ENCODE assay signal across 14 mouse cellular contexts in the genomic region with DNA sequence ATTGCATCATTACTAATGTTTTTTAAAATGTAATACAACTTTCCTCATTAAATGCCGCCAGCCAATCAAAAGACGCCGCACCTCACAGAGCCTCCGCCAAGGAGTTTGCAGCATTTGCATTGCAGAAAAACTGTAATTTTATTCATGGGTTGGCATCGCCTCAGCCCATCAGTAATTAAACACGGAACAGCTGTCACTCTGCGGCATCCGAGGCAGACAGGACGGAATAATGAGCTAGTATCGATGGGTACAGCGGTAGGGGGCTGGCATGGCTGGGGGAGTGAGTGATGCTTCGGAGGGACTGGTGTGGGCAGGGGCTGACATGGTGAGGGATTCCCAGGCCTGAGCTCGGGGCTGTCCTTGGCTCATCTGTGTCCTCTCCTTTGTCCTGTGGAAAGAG. TPM values are rescaled to one million over a fixed set of nuclear protein-coding genes. Genes with fewer than 3 reads are reported as not detected.
A peak's percentile ranks its signal among the peaks of the same experiment; 100 is the strongest.
DNase-seq lines count a peak whose midpoint lies in the region; ATAC-seq and TF ChIP-seq lines count a peak whose summit lies in the region.
"Had no signal": no experiment of that assay in that cellular context is flagged by ENCODE, and none has a peak within 500 bp of the region (broad histone marks: within the 10 kb centered on the region; RNA-seq: fewer than 3 reads in every experiment).

No protein-coding gene starts in this region.

- H3K4me1 ChIP-seq in E14TG2a.4 (replicated peaks; ENCODE audit: low read depth, low read length), result peaks cover 11% of the 10 kb centered on the region
- peaks cover 11% of the 10 kb centered on the region; the same call in 1 of the 2 replicates for H3K4me1 ChIP-seq in forebrain, embryonic 10.5 days
- H3K4me1 ChIP-seq in hindbrain, embryonic 15.5 days (replicated peaks), result peaks cover 13% of the 10 kb centered on the region
- 0 out of 2 replicates have a peak, but pooled peaks cover 5% of the 10 kb centered on the region for H3K4me1 ChIP-seq in midbrain, embryonic 12.5 days
- H3K4me1 ChIP-seq: stomach, embryonic 15.5 days had no signal

- H3K4me3 ChIP-seq in E14TG2a.4 (replicated peaks; ENCODE audit: low read length), result 0 out of 2 replicates have a peak overlapping the region, but pooled peaks have one; percentile 39
- H3K4me3 ChIP-seq in forebrain, embryonic 10.5 days, result no peak overlapping the region
- 0 out of 2 replicates have a peak overlapping the region, but pooled peaks have one; percentile 4 for H3K4me3 ChIP-seq in hindbrain, embryonic 15.5 days
- no peak overlapping the region for H3K4me3 ChIP-seq in midbrain, embryonic 12.5 days
- H3K4me3 ChIP-seq: stomach, embryonic 15.5 days had no signal

- H3K9ac ChIP-seq in hindbrain, embryonic 15.5 days, result no peak overlapping the region
- H3K9ac ChIP-seq in midbrain, embryonic 12.5 days (replicated peaks), result no peak overlapping the region
- H3K9ac ChIP-seq: stomach, embryonic 15.5 days had no signal

- WGBS in forebrain, embryonic 10.5 days, result 85% methylated on average over 13 of the region's 13 CpGs
- 24% methylated on average over 13 of the region's 13 CpGs for WGBS in hindbrain, embryonic 15.5 days
- 56% methylated on average over 13 of the region's 13 CpGs for WGBS in midbrain, embryonic 12.5 days

- peak; percentile 80 for ATAC-seq in hindbrain, embryonic 15.5 days (ENCODE audit: low FRiP score, low read depth)
- peak; percentile 81 for ATAC-seq in midbrain, embryonic 12.5 days (ENCODE audit: low FRiP score, low read depth)

- H3K27me3 ChIP-seq in E14TG2a.4 (ENCODE audit: insufficient read depth, low read length), result peaks cover 26% of the 10 kb centered on the region
- no peaks in the 10 kb centered on the region for H3K27me3 ChIP-seq in forebrain, embryonic 10.5 days (ENCODE audit: poor library complexity, severe bottlenecking)
- no peaks in the 10 kb centered on the region for H3K27me3 ChIP-seq in hindbrain, embryonic 15.5 days
- H3K27me3 ChIP-seq in midbrain, embryonic 12.5 days, result no peaks in the 10 kb centered on the region
- H3K27me3 ChIP-seq: stomach, embryonic 15.5 days had no signal

- H3K4me2 ChIP-seq in hindbrain, embryonic 15.5 days, result peak overlapping the region; percentile 38
- no peak overlapping the region for H3K4me2 ChIP-seq in midbrain, embryonic 12.5 days (replicated peaks)
- H3K4me2 ChIP-seq: stomach, embryonic 15.5 days had no signal

- H3K27ac ChIP-seq in forebrain, embryonic 10.5 days, result 0 out of 2 replicates have a peak overlapping the region, but pooled peaks have one; percentile 30
- no peak overlapping the region for H3K27ac ChIP-seq in hindbrain, embryonic 15.5 days (replicated peaks)
- H3K27ac ChIP-seq in midbrain, embryonic 12.5 days (replicated peaks), result peak overlapping the region; percentile 68
- H3K27ac ChIP-seq: stomach, embryonic 15.5 days had no signal

- no peak for TF ChIP-seq CTCF in E14TG2a.4 (conservative IDR thresholded peaks at IDR 0.05; ENCODE audit: low read length)

- no peaks in the 10 kb centered on the region; the same call in 1 of the 2 replicates for H3K9me3 ChIP-seq in E14TG2a.4 (ENCODE audit: low read length)
- H3K9me3 ChIP-seq in forebrain, embryonic 10.5 days, result no peaks in the 10 kb centered on the region
- no peaks in the 10 kb centered on the region for H3K9me3 ChIP-seq in hindbrain, embryonic 15.5 days
- no peaks in the 10 kb centered on the region for H3K9me3 ChIP-seq in midbrain, embryonic 12.5 days
- H3K9me3 ChIP-seq: stomach, embryonic 15.5 days had no signal

- no peaks in the 10 kb centered on the region for H3K36me3 ChIP-seq in E14TG2a.4 (ENCODE audit: insufficient read depth, low read length)
- H3K36me3 ChIP-seq in forebrain, embryonic 10.5 days (replicated peaks), result no peaks in the 10 kb centered on the region
- H3K36me3 ChIP-seq in hindbrain, embryonic 15.5 days, result no peaks in the 10 kb centered on the region
- no peaks in the 10 kb centered on the region for H3K36me3 ChIP-seq in midbrain, embryonic 12.5 days
- H3K36me3 ChIP-seq: stomach, embryonic 15.5 days had no signal

- no peak for DNase-seq in forebrain, embryonic 10.5 days (ENCODE audit: extremely low spot score, low spot score)
- DNase-seq in embryo, embryonic 10.5 days (ENCODE audit: low spot score), result no peak
- DNase-seq in lung, postnatal 10 days, result no peak
- no peak for DNase-seq in embryo, embryonic 11 days
- DNase-seq in adrenal gland, postnatal 36 days, result no peak
- DNase-seq: adrenal gland, postnatal 14 days; kidney, adult 2 months; lung, adult 18-20 months had no signal

RNA-seq across cellular contexts. Expression of a gene that starts 42.5 kb away (rescaled TPM):
- polyA plus RNA-seq in forebrain, embryonic 10.5 days (2016; fragmentation: Nextera tagmentation; extraction: Ambion mirVana), result 74.0 and 78.5 TPM in 2 replicates
- 61.3 and 62.6 TPM in 2 replicates for polyA plus RNA-seq in hindbrain, embryonic 15.5 days (2015; fragmentation: Nextera tagmentation; extraction: Ambion mirVana)
- polyA plus RNA-seq in midbrain, embryonic 12.5 days (2016; fragmentation: Nextera tagmentation; extraction: Ambion mirVana), result 57.0 and 59.1 TPM in 2 replicates
- 100 to 1,000 TPM in 1 of 2 experiments, 10 to 100 TPM in 1; 85.8 to 112 TPM for total RNA-seq in adrenal gland, postnatal 36 days (2021)

RNA-seq across cellular contexts. Expression of a gene that starts 57.2 kb away (rescaled TPM):
- 4.3 and 5.7 TPM in 2 replicates for polyA plus RNA-seq in forebrain, embryonic 10.5 days (2016; fragmentation: Nextera tagmentation; extraction: Ambion mirVana)
- 11.0 and 15.2 TPM in 2 replicates for polyA plus RNA-seq in hindbrain, embryonic 15.5 days (2015; fragmentation: Nextera tagmentation; extraction: Ambion mirVana)
- polyA plus RNA-seq in midbrain, embryonic 12.5 days (2016; fragmentation: Nextera tagmentation; extraction: Ambion mirVana), result 15.7 and 18.9 TPM in 2 replicates
- total RNA-seq in adrenal gland, postnatal 36 days (2021), result 10 to 100 TPM in 1 of 2 experiments, 1 to 10 TPM in 1; 8.6 to 12.4 TPM
- total RNA-seq: common myeloid progenitor, adult 5-6 weeks; monocyte, adult 5-6 weeks had no signal

Comparison
In these comparisons a context has a peak if more than half of its experiments do, and no peak if none do; other contexts are left out.
1. H3K4me3 ChIP-seq: peak in E14TG2a.4 (single experiment) and hindbrain, embryonic 15.5 days (single experiment); none in forebrain, embryonic 10.5 days (single experiment) and midbrain, embryonic 12.5 days (single experiment).